Mouse (Mus musculus) kidney, embryonic 14.5 days (tissue): ENCODE results near the gene Vrk3. TPM values are rescaled to one million over a fixed set of nuclear protein-coding genes. Genes with fewer than 3 reads are reported as not detected.

Source experiments
- polyA plus RNA-seq: library from polyadenylated mRNA; unstranded; fragments of >200 nt; fragmentation: Nextera tagmentation; extraction: Ambion mirVana; gene quantifications from 2 replicates; pipeline ENCODE4 v1.2.1, GENCODE M21; 2014

Vrk3 gene
- polyA plus RNA-seq, 1 experiment from 2014 or later = 43.4 TPM

Other genes starting within 250 kb of the Vrk3 start
- gene Mybpc2, start 223.8 kb upstream of the Vrk3 start, polyA plus RNA-seq = 0.06 and 0.18 TPM in 2 replicates
- not detected in 2 replicates for gene Spib, start 216.3 kb upstream of the Vrk3 start, polyA plus RNA-seq
- gene Pold1, start 199.6 kb upstream of the Vrk3 start, polyA plus RNA-seq = 51.6 and 69.5 TPM in 2 replicates
- 69.1 and 69.8 TPM in 2 replicates for gene Nr1h2, start 194.5 kb upstream of the Vrk3 start, polyA plus RNA-seq
- 5.0 and 7.0 TPM in 2 replicates for gene Napsa, start 176.0 kb upstream of the Vrk3 start, polyA plus RNA-seq
- 0.18 and 0.26 TPM in 2 replicates for gene Kcnc3, start 157.7 kb upstream of the Vrk3 start, polyA plus RNA-seq
- gene Myh14, start 77.6 kb upstream of the Vrk3 start, polyA plus RNA-seq = 1.3 and 1.8 TPM in 2 replicates
- gene Izumo2, start 39.7 kb upstream of the Vrk3 start, polyA plus RNA-seq = not detected in 2 replicates
- 2.5 and 3.1 TPM in 2 replicates for gene Zfp473, start 2.6 kb downstream of the Vrk3 start, polyA plus RNA-seq
- 59.5 and 61.9 TPM in 2 replicates for gene Nup62, start 67.7 kb downstream of the Vrk3 start, polyA plus RNA-seq
- 1.7 and 2.0 TPM in 2 replicates for gene Il4i1, start 68.0 kb downstream of the Vrk3 start, polyA plus RNA-seq
- 2.5 and 6.3 TPM in 2 replicates for gene Atf5, start 68.2 kb downstream of the Vrk3 start, polyA plus RNA-seq
- gene Akt1s1, start 100.6 kb downstream of the Vrk3 start, polyA plus RNA-seq = 51.4 and 86.5 TPM in 2 replicates
- gene Tbc1d17, start 100.7 kb downstream of the Vrk3 start, polyA plus RNA-seq = 57.0 and 65.3 TPM in 2 replicates
- 27.0 and 30.4 TPM in 2 replicates for gene Pnkp, start 108.7 kb downstream of the Vrk3 start, polyA plus RNA-seq
- 441 and 501 TPM in 2 replicates for gene Ptov1, start 121.4 kb downstream of the Vrk3 start, polyA plus RNA-seq
- gene Med25, start 144.3 kb downstream of the Vrk3 start, polyA plus RNA-seq = 80.0 and 86.3 TPM in 2 replicates
- gene Fuz, start 147.7 kb downstream of the Vrk3 start, polyA plus RNA-seq = 21.9 and 22.3 TPM in 2 replicates
- 80.5 and 88.5 TPM in 2 replicates for gene Ap2a1, start 181.1 kb downstream of the Vrk3 start, polyA plus RNA-seq
- gene Tsks, start 194.8 kb downstream of the Vrk3 start, polyA plus RNA-seq = 0.37 TPM in 1 of 2 replicates, not detected in the other
- gene Cpt1c, start 226.4 kb downstream of the Vrk3 start, polyA plus RNA-seq = 13.7 and 19.2 TPM in 2 replicates
- 258 and 308 TPM in 2 replicates for gene Prmt1, start 238.2 kb downstream of the Vrk3 start, polyA plus RNA-seq
- gene Irf3, start 249.2 kb downstream of the Vrk3 start, polyA plus RNA-seq = 66.2 and 81.6 TPM in 2 replicates